Comparison of ENCODE assay signal across 8 mouse cellular contexts in the genomic region with DNA sequence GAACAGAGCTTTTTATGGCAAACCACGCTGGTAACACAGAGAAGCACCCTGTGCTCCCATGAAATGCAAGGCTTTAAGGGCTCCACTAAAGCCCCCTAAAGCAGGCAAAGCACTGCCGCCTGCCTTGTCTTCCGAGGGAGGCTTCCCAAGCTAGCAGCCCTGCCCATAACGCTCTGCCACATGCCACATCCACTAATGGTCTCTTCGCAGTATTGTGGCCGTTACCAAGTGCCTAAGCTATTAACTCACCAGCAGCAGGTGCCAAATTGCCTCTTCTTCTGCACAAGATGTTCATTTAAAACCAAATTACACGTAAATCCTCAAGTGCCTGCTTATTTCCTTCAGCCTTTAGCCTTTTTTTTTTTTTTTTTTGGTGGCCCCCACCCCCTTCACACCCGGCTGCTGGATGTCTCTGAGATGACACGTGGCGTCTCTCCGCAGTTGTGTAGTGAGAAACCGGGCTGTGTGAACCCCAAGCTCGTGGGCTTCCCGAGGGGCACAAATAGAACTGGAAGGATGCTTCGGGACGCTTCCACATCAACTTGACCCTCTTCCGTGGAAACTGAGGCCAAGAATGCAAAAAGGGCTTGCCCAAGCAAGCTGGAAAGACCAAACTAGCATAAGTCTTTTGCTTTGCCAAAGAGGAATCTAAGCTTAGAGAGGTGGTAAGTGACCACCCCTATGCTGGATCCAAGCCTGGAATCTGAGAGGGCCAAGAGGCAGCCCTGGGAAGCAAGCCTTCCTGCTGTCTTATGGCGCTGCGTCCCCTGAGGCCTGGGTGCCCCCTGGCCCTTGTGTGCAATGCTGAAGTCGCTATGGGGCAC.
A peak's percentile ranks its signal among the peaks of the same experiment; 100 is the strongest.
DNase-seq lines count a peak whose midpoint lies in the region; ATAC-seq lines count a peak whose summit lies in the region.

No protein-coding gene starts in this region.

- peaks cover 7% of the 10 kb centered on the region; the same call in 1 of the 2 replicates for H3K27me3 ChIP-seq in hindbrain, embryonic 12.5 days
- no peaks in the 10 kb centered on the region; the same call in 1 of the 2 replicates for H3K27me3 ChIP-seq in midbrain, embryonic 13.5 days

- peak overlapping the region; percentile 77 for H3K4me2 ChIP-seq in hindbrain, embryonic 12.5 days (replicated peaks)
- peak overlapping the region; percentile 76 for H3K4me2 ChIP-seq in midbrain, embryonic 13.5 days (replicated peaks)

- peak overlapping the region; percentile 47 for H3K4me3 ChIP-seq in hindbrain, embryonic 12.5 days
- peak overlapping the region; percentile 54 for H3K4me3 ChIP-seq in midbrain, embryonic 13.5 days (replicated peaks)

- intact Hi-C loops in left cerebral cortex, postnatal 10 days (cut with DNase I) = loop anchor here (10.0 kb wide), 1 partner anchor 175 kb away; the partner anchor contains the start of gene Ccnd2

- peak; percentile 23 for ATAC-seq in hindbrain, embryonic 12.5 days (ENCODE audit: low FRiP score)
- ATAC-seq in midbrain, embryonic 13.5 days = peak; percentile 62

- H3K27ac ChIP-seq in hindbrain, embryonic 12.5 days = peak overlapping the region; percentile 83
- peak overlapping the region; percentile 72 for H3K27ac ChIP-seq in midbrain, embryonic 13.5 days

- H3K9ac ChIP-seq in hindbrain, embryonic 12.5 days = 0 out of 2 replicates have a peak overlapping the region, but pooled peaks have one; percentile 24
- peak overlapping the region; percentile 70 for H3K9ac ChIP-seq in midbrain, embryonic 13.5 days (replicated peaks)

- 31% methylated on average over 20 of the region's 20 CpGs for WGBS in hindbrain, embryonic 12.5 days
- WGBS in midbrain, embryonic 13.5 days = 9% methylated on average over 20 of the region's 20 CpGs

- H3K4me1 ChIP-seq in hindbrain, embryonic 12.5 days = peaks cover 25% of the 10 kb centered on the region
- peaks cover 39% of the 10 kb centered on the region for H3K4me1 ChIP-seq in midbrain, embryonic 13.5 days (replicated peaks)

- H3K36me3 ChIP-seq in hindbrain, embryonic 12.5 days = no peaks in the 10 kb centered on the region
- no peaks in the 10 kb centered on the region for H3K36me3 ChIP-seq in midbrain, embryonic 13.5 days

- no peaks in the 10 kb centered on the region for H3K9me3 ChIP-seq in hindbrain, embryonic 12.5 days (replicated peaks)
- no peaks in the 10 kb centered on the region for H3K9me3 ChIP-seq in midbrain, embryonic 13.5 days

- peak; percentile 17 for DNase-seq in kidney, postnatal 14 days
- no peak for DNase-seq in kidney, postnatal 25 days
- DNase-seq in cerebellum, postnatal 14 days = peak; percentile 23 to 24
- no peak for DNase-seq in left cerebral cortex, postnatal 10 days (ENCODE audit: extremely low spot score in 1 of 2, low spot score in 2 of 2)
- no peak for DNase-seq in gastrocnemius, adult 8-10 months (ENCODE audit: low spot score in 2 of 2)
- no peak for DNase-seq in left cerebral cortex, adult 8-10 months (ENCODE audit: low spot score in 2 of 2)

Comparison
In these comparisons a context has a peak if more than half of its experiments do, and no peak if none do; other contexts are left out.
1. DNase-seq: peak in kidney, postnatal 14 days (single experiment) and cerebellum, postnatal 14 days (2 of 2); none in kidney, postnatal 25 days (0 of 2), left cerebral cortex, postnatal 10 days (0 of 2), gastrocnemius, adult 8-10 months (0 of 2) and left cerebral cortex, adult 8-10 months (0 of 2).